Mouse (Mus musculus) induced T-regulatory cell, adult 2 months (primary cell): ENCODE measurements around the gene Ldhc.
A peak's percentile ranks its signal among the peaks of the same experiment; 100 is the strongest.
"Not testable (repeated sequence)": the region's sequence is repeated elsewhere in the genome, so short reads cannot be mapped to it uniquely, and the experiment has no call there.

ENCODE experiments used
- DNase-seq: peaks from one replicate; pipeline ENCODE4 v3.0.0-alpha.2; 2012; ENCODE audit warnings: low read depth

Ldhc gene

DNA sequence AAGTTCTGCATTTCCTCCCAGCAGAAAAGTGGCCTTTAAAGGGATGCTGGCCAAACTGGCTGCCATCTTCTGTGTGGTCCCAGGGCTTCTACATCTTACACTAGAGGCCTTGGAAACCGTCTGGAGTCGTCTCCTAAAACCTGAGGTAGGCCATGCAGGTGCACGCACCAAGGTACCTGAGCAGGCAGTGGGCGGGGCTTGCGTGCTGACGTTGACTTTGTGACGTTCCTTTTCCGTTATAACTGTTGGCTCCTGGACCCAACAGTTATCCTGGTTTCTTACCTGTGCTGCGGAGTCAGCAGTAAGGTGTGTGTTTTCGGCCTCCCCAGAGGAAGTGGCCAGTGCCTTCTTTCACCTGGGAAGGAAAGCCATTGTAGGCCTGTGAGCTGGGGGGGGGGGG is at the start of gene Ldhc:
Gene Ldhc (plus strand): TSS at position 208 of the 400 bp plus-strand sequence.
- no peak for DNase-seq

DNA sequence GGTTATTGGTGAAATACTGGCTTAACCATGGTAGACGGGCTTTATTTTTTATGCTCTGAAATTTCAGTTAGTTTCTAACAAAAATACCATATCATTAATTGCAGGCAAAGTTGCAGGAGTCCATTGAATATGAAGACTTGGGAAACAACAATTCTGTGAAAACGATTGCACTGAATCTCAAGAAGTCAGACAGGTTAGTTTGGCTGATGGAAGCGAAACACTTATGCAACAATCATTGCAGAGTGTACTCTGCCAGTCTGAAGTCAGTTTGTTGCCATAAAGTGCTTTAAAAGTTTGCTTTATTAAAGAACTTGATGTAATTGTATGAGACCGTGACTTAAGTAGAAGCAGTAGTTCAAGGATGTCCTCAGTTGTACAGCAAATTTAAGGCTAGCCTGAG is 47.0 kb upstream of the Ldhc start:
- DNase-seq = no peak

DNA sequence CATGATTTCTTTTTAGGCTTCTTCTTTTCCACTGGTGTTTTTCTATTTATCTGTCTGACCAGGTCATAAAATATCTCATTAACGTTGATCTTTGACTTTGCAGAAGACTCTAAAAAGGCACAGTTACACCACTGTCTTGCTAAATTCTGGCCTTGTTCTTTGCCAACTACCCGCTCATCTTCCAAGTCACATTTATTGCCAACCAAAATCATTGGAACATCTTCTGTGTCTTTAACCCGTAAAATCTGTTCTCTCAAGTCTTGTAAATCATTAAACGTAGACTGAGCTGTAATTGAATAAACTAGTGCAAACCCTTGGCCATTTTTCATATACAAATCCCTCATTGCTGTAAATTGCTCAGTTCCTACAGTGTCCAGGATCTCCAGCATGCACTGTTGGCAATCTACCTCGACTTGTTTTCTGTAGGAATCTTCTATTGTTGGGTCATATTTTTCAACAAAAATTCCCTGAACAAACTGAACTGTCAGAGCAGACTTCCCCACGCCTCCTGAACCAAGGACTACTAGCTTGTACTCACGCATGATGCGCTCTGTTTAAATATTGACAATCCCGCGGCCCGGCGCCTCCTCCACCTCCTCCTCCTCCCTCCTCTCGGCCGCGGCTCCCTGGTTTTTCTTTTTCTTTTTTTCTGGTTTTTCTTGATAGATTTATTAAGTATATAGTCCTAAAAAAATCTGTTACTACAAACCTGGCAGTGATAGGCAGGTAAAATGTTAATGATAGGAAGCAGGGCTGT is 39.9 kb upstream of the Ldhc start:
- DNase-seq = not testable (repeated sequence)

GRCm38 (mm10) chr7:46827046-46827802 is 33.8 kb upstream of the Ldhc start:
- no peak for DNase-seq

DNA sequence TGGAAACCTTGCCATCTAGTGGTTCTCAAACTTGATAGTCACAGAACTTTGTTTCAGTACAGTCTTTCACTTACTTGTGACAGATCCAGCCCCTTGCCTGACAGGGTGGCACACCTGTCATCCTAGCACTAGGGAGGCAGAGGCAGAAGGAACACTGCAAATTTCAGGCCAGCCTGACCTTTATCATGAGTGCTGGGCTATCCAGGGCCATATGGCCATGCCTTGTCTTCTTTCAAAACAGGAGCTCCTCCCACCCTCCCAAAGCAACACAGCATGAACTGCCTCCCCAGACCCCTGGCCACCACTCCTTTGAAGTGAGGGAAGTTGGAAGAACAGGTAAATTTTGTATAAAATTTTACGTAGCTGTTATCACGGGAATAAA is 33.2 kb upstream of the Ldhc start:
- no peak for DNase-seq

GRCm38 (mm10) chr7:46829911-46830310 is 31.1 kb upstream of the Ldhc start:
- DNase-seq = no peak

GRCm38 (mm10) chr7:46830799-46831590 is 30.0 kb upstream of the Ldhc start:
- peak; percentile 69 for DNase-seq

DNA sequence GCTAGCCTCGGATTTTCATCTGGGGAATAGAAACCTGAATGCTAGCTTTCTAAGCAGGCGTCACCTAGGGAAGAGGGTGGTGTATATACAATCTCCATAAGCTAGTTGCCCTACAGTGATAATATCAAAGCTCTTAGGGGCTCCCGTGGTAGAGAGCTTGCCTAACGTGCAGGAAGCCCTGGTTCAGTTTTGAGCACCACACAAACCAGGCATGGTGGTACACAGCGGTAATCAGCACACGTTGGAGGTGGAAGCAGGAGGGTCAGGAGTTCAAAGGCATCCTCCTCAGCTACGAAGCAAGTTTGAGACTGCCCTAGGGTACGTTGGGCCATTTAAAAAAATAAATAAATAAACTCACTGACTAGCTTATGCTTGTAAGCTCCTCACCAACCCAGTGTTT is 29.3 kb upstream of the Ldhc start:
- DNase-seq = peak; percentile 54

- peak; percentile 72 for DNase-seq
These were observed 28.7 kb upstream of the Ldhc start for GRCm38 (mm10) chr7:46832112-46832810.

GRCm38 (mm10) chr7:46833266-46833665 is 27.7 kb upstream of the Ldhc start:
- peak; percentile 85 for DNase-seq

DNA sequence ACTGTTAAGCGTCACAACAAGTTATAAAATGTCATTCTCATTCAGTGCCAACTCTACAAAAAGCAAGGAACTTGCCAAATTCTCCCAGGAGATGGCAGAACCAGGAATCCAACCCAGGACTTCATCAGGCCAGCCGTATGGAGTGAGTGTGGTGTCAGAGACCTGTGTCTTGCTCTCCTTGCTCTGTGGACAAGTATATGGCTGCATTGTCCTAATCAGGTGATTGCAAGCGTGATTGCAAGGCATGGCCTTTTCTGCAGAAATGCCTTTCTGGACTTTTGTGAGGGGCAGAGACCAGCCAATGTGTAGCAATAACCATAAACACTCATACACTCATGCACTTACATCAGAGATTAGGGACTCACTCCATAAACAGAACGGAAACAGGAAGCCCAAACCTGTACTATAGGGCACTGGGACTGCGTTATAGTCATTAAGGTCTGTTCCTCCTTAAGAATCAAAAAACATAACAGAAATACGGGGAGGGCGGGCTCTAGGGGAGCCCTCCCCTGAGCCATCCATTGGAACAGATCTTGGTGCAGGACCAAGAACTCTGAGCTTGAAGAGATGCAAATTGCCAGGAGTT is 27.2 kb upstream of the Ldhc start:
- peak; percentile 54 for DNase-seq

DNA sequence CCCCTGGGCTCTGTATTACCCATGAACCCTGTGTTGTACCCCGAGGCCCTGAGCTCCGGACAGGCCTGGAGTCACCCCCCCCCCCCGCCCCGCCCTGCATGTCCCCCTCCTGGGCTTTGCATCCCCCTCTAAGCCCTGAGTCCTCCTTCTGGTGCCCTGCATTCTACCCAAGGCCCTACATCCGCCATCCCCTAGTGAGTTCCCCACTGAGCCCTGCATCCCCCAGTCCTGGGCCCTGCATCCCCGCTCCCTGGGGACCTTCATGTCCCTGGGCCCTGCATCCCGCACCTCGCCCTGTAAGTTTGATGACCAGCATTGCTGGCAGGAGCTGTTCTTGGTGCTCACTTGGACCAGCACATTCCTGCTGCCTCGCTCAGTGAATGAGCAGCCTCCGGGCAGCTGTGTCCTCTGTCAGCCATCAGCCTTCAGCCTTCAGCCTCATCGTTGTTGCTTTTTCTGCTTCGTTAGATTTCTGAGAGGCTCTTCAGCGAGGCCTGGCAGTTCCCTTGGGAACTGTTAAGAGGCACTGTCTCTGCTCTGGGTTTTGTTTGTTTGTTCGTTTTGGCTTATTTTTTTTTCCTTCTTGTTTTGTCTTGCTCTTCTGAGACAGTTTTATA is 25.9 kb upstream of the Ldhc start:
- no peak for DNase-seq

GRCm38 (mm10) chr7:46836357-46836756 is 24.6 kb upstream of the Ldhc start:
- no peak for DNase-seq

DNA sequence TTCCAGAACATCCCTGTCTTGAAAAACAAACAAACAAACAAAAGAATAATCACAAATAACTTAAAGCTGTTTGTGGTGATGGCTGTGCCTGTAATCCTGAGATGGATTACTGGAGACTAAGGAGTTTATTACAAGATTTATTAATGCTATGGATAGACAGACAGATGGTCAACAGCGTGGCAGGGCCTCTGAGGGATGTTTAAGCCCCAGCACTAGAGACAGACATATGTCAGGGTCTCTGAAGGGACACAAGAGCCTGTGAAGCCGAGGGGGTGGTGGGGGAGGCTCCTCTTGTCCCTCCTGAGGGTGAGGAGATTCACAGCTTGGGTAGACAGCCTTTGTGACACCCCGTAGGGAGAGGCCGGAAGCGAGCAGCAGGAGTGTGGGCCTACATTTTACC is 23.9 kb upstream of the Ldhc start:
- no peak for DNase-seq

DNA sequence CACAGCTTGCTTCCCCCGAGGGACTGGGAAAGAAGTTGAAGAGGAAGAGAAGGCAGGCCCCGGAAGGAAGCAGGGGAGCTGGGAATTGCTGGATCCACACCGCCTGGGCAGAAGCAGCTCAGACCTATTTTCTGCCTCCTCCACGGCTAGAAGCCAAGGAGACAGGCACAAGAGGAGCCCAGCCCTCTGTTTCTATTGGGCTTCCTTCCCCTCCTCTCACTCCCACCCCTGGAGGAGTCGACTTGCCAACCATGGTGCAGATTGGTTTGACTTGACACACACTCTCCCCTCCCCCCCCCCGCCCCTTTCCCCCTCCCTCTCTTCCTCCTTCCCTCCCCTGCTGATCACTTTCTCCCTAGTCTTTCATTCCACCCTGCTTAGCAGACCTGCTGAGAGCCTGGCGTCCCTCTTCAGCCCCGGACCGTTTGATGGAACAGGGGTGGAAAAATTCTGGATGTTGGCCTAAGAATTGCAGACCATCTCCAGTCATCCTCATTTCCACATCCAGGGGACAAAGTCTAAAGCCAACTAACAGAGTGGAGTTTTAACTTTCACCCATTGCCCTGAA is 22.8 kb upstream of the Ldhc start:
- DNase-seq = peak; percentile 57

GRCm38 (mm10) chr7:46838891-46839302 is 22.1 kb upstream of the Ldhc start:
- DNase-seq = peak; percentile 86

GRCm38 (mm10) chr7:46839446-46839845 is 21.6 kb upstream of the Ldhc start:
- DNase-seq = no peak

DNA sequence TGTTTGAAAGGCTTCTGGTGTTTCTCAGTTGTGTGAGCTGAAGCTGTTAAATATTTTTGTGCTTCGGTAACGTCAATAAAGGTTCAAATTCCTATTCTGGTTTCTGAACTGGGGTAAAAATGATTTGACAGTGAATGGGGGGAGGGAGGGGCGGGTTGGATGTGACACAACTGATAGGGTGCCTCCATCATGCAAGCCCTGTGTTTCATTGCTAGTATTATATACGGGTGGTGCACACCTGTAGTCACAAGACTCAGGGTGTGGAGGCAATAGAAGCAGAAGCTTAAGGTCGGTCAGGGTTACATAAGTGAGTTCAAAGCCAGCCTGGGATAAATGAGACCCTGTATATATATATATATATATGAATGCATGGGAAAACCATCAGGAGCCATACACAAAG is 21.1 kb upstream of the Ldhc start:
- no peak for DNase-seq

GRCm38 (mm10) chr7:46840326-46840725 is 20.7 kb upstream of the Ldhc start:
- DNase-seq = no peak

DNA sequence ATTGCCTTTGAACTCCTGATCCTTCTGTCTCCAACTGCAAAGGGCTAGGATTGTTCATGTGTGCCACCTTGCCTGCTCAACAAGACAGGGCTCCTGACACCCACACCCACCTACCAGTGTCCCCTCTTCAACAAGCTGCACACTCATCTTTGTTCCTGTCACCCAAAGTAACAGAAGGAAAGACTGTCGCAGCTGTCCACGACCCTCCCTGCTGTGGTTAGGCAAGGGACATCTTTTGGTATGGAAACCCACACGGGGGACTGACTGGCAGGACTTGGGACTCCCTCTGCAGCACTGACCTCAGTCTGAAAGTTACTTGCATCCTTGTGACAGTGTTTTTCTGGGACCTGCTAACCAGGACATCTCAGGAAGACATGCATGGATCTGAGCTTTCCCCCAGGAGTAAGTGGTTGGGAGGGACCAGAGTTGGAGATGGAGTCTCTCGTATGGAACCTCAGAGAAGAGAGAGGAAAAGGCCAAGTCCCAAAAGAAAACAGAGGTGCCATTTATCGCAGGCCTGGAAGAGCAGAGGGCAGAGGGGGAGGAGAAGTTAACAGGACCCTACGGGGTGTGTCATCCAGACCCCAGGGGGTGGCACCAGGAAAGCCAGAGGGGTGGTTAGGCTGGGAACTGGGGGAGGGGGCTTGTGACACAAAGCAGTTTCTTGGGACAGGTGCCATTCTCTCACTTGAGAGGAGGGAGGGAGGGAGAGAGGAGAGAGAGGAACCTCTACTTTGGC is 20.0 kb upstream of the Ldhc start, which contains the start of gene Ldha:
Gene Ldha (plus strand): TSS at position 689 of the 739 bp plus-strand sequence.
- no peak for DNase-seq
